Mouse (Mus musculus): Measurements from ENCODE around the gene Arhgef1. TPM values are rescaled to one million over a fixed set of nuclear protein-coding genes. Genes with fewer than 3 reads are reported as not detected.

Arhgef1 gene
- 0.37 TPM for polyA plus RNA-seq (2014; fragmentation: Illumina TruSeq; extraction: RNeasy Lipid Tissue Mini Kit (QIAGEN cat#74804))

DNA sequence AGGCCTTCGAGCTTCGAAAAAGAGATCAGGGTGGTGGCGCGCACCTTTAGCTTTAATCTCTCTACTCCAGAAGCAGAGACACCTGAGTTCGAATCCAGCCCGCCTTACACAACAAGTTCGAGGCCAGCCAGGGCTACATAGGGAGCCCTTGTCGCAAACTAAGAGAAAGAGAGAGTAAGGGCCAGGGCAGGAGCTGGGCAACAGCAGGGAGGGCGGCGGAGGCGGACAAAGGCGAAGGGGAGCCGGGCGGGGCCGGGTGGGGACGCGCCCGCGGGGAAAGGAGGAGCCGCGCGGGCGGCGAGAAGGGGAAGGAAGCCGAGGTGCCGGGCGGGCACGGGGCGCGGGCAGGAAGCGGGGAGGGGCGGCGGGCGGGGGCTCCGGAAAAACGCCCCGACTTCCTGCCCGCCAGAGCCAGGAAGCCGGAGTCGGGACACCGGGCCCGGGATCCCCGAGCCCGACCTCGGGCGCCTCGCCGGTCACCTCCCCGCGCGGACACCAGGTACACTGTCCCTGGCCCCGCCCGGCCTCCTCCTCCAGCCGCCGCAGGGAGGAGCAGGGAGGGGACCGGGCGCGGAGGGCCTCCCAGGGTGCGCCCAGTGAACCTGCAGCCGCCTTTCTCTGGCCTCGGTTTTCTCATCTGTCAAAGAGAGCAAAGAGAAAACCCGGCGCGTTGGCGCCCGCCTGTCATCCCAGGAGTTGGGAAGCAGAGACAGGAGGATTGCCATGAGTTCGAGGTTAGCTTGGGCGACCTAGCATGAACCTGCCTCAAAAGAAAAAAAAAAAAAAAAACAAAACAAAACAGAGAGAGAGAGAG, at the start of gene Arhgef1:
TSS of gene Arhgef1 (plus strand) at position 283 of the 814 bp plus-strand sequence.

DNA sequence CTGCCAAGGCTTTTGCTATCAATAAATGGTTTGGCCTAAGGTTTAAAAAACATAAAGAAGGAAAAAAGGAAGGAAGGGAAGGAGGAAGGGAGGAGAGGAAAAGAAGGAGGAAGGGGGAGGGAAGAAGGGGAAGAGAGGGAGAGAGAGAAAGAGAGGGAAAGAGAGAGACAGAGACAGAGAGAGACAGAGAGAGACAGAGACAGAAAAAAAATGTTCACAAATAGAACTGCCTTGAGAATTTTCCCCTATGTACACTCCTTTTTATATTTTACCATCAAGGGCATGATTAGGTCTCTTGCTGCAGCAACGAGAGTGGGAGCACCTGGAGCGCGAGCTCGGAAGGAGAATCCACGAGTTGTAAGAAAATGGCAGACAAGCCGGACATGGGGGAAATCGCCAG, 40.8 kb upstream of the Arhgef1 start, which contains the start of gene Gm9844:
TSS of gene Gm9844 (plus strand) at position 301 of the 400 bp plus-strand sequence.

DNA sequence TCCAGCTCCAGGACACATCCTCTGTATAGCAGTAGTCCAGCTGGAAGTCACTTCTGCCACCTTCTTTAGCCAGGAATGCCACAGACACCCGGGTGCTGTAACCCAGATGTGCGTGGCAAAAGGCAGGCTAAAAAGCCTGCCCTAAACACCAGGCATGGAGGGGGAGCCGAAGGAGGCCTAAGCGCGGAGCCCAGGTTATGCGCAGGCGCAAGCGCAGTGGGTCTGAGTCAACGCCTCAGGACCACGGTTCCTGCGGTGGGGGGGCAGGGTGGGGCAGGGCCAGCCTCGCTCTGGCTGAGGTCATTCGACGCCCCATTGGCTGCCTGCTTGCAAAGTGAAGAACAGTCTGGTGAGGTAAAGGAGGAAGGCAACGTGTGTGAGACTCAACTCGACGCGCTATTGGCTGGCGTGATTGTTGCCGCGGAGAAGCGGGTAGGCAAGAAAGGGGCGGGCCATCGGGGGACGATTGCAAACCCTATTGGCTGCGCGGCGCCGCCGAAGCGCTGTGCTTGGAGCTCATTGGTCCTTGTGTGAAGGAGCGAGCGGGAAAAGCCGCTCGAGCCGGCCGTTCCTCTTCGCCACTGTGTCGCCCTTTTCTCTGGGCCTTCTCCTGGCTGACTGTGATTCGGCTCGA, 33.1 kb upstream of the Arhgef1 start, which contains the start of the genes Lypd4 and Dmrtc2:
TSS of gene Lypd4 (minus strand) at position 410 of the 634 bp plus-strand sequence.
TSS of gene Dmrtc2 (plus strand) at position 526 of the 634 bp plus-strand sequence.

DNA sequence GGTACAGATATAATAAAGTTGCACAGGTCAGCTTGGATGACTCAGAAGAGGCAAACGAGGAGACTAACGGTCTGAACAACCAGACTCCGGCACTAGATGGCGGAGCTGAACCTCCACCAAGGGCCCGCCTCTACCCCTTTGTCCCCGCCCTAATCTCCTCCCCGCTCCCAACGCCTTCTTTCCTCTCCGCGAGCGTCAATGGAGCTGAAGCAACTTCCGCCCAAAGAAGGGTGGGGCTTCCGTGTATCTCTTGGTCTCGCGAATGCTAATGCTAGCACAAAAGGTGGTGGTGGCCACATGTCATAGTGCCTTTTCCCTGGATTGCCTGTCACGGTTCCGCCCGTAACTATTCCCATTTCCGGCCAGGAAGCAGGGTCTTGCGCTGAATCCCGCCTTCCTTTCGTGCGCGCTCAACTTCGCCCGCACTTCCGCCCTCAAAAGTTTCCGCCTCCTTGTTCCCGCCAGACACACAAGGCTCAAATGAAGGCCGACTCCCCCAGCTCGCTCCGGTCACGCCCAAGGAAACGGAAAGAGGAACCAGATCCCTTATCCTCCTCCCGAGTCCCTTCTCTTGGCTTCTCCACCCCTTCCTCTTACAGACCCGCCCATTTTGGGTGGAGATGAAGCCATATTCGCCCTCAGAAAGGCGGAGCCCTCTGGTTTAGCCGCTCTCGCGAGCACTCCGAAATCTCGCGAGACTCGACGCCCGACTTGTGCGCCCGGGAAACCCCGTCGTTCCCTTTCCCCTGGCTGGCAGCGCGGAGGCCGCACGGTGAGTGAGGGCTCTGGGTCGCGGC, 18.6 kb upstream of the Arhgef1 start, which contains the start of gene Rps19:
TSS of gene Rps19 (plus strand) at position 476 of the 797 bp plus-strand sequence.

DNA sequence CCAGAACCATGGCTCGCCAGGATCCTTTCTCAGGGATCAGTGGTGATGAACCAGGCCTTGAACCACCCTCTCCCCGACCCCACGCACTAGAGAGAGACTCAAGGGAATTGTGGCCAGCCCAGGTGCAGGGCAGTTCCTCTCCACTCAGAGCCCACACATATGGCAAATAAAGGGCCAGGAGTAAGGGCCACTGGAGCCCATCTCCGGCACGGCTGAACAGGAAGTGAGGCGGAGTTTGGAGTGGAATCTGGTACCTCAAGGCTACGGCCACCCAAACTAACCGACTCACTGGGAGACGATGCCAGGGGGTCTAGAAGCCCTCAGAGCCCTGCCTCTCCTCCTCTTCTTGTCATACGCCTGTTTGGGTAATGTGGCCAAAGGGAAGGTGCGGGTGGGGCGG, 5.5 kb upstream of the Arhgef1 start, which contains the start of gene Cd79a:
TSS of gene Cd79a (plus strand) at position 158 of the 400 bp plus-strand sequence.

DNA sequence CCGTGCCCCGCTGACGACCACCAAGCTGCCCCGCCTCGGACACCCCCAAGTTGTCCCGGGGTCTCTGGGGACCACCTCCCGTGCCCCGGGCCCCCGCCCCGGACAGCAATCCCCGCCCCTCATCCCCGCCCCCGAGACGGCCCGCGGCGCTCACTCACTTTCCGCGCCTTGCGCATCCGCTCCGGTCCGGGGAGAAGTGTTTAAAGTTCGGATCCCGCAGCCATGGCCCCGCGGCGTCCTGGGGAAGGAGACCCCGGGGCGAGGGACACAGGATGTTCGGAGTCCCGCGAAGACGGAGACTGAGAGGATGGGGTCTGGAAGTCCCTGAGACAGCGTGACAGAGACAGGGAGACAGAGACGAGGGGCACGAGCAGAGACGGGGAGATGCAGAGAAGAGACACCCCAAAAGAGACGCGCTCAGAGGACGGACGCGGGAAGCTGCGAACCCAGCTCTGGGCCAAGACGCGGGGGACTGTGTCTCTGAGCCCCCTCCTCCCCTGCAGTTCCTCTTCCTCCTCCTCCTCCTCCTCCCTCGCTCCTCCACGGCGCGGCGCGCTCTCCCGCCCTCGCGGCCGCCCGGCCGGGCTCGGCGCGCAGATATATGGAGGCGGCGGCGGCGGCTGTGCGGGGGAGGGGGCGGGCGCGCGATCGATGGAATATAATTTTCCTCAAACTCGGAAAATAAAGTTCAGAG, 41.7 kb downstream of the Arhgef1 start, which contains the start of gene Gm4881:
TSS of gene Gm4881 (minus strand) at position 238 of the 694 bp plus-strand sequence.

DNA sequence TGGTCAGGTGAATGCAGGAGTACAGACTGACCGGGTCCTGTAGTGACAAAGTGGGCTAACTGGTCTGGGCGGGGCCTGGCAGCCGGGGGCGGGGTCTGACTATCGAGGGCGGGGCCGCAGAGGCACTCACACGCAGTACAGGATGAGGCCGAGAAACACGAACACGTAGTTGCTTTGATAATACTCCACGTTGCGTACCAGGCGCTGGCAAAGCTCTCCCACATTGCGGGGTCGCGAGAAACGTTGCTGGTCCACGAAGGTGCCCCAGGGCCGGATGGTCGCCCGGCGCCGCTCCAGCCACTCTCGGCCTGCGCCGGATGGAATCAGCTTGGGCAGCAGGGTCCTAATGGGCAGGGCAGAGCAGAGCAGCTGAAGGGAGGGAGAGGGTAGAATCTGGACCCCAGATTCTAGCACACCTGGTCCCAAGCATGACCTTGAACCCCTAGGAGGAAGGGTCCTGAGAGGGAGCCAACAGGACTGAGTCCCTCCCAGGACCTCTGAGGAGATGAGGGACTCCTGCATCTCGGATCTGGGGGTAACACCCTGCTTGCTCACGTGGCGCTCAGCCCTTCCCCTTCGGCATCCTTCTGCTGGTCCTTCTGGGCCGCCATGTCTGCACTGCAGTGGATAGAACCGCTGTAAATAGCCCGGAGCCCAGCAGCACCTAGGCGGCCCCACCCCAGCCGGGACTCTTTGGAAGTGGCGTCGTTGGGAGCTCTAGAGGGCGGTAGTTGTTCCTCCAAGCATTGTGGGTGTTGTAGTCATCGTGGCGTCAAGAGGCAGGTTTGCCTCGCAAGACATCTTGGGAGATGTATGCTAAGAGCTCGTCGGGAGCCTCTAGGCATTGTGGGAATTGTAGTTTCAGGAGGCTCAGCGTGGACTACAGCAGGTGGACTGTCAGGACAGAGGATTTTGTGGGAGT, 69.5 kb downstream of the Arhgef1 start, which contains the start of gene Rabac1:
TSS of gene Rabac1 (minus strand) at position 783 of the 922 bp plus-strand sequence.

Other genes starting within 250 kb of the Arhgef1 start
- not detected for gene Tex101, start 226.2 kb upstream of the Arhgef1 start, polyA plus RNA-seq (2014; fragmentation: Illumina TruSeq; extraction: RNeasy Lipid Tissue Mini Kit (QIAGEN cat#74804))
- gene BC049730, start 193.7 kb upstream of the Arhgef1 start, polyA plus RNA-seq (2014; fragmentation: Illumina TruSeq; extraction: RNeasy Lipid Tissue Mini Kit (QIAGEN cat#74804)): not detected
- gene Gm4763, start 176.0 kb upstream of the Arhgef1 start, polyA plus RNA-seq (2014; fragmentation: Illumina TruSeq; extraction: RNeasy Lipid Tissue Mini Kit (QIAGEN cat#74804)): not detected
- 0.17 TPM for gene Cd177, start 142.6 kb upstream of the Arhgef1 start, polyA plus RNA-seq (2014; fragmentation: Illumina TruSeq; extraction: RNeasy Lipid Tissue Mini Kit (QIAGEN cat#74804))
- 0.83 TPM for gene Ceacam10, start 125.7 kb upstream of the Arhgef1 start, polyA plus RNA-seq (2014; fragmentation: Illumina TruSeq; extraction: RNeasy Lipid Tissue Mini Kit (QIAGEN cat#74804))
- gene Gm9844, start 40.7 kb upstream of the Arhgef1 start, polyA plus RNA-seq (2014; fragmentation: Illumina TruSeq; extraction: RNeasy Lipid Tissue Mini Kit (QIAGEN cat#74804)): not detected
- not detected for gene Lypd4, start 33.0 kb upstream of the Arhgef1 start, polyA plus RNA-seq (2014; fragmentation: Illumina TruSeq; extraction: RNeasy Lipid Tissue Mini Kit (QIAGEN cat#74804))
- not detected for gene Dmrtc2, start 32.9 kb upstream of the Arhgef1 start, polyA plus RNA-seq (2014; fragmentation: Illumina TruSeq; extraction: RNeasy Lipid Tissue Mini Kit (QIAGEN cat#74804))
- gene Rps19, start 18.5 kb upstream of the Arhgef1 start, polyA plus RNA-seq (2014; fragmentation: Illumina TruSeq; extraction: RNeasy Lipid Tissue Mini Kit (QIAGEN cat#74804)): 9.2 TPM
- gene Cd79a, start 5.5 kb upstream of the Arhgef1 start, polyA plus RNA-seq (2014; fragmentation: Illumina TruSeq; extraction: RNeasy Lipid Tissue Mini Kit (QIAGEN cat#74804)): not detected
- gene Gm4881, start 41.6 kb downstream of the Arhgef1 start, polyA plus RNA-seq (2014; fragmentation: Illumina TruSeq; extraction: RNeasy Lipid Tissue Mini Kit (QIAGEN cat#74804)): not detected
- gene Rabac1, start 69.8 kb downstream of the Arhgef1 start, polyA plus RNA-seq (2014; fragmentation: Illumina TruSeq; extraction: RNeasy Lipid Tissue Mini Kit (QIAGEN cat#74804)): not detected
- gene Atp1a3, start 103.0 kb downstream of the Arhgef1 start, polyA plus RNA-seq (2014; fragmentation: Illumina TruSeq; extraction: RNeasy Lipid Tissue Mini Kit (QIAGEN cat#74804)): 0.20 TPM
- 1.4 TPM for gene Grik5, start 169.4 kb downstream of the Arhgef1 start, polyA plus RNA-seq (2014; fragmentation: Illumina TruSeq; extraction: RNeasy Lipid Tissue Mini Kit (QIAGEN cat#74804))
- gene Zfp574, start 169.7 kb downstream of the Arhgef1 start, polyA plus RNA-seq (2014; fragmentation: Illumina TruSeq; extraction: RNeasy Lipid Tissue Mini Kit (QIAGEN cat#74804)): 1.2 TPM